Mouse (Mus musculus) ZHBTc4 (cell line): ENCODE results near the gene Tfap4.

ENCODE experiments used
- DNase-seq: peaks from one replicate; pipeline ENCODE4 v3.0.0-alpha.2; 2011; ENCODE audit warnings: low read depth, low spot score

Gene Tfap4

GRCm38 (mm10) chr16:4520673-4521072, 39.0 kb downstream of the Tfap4 start:
- DNase-seq: no peak

GRCm38 (mm10) chr16:4519825-4520224, 39.8 kb downstream of the Tfap4 start:
- no peak for DNase-seq

- DNase-seq: no peak
These were observed 40.5 kb downstream of the Tfap4 start for GRCm38 (mm10) chr16:4519157-4519556.

GRCm38 (mm10) chr16:4517906-4518305, 41.7 kb downstream of the Tfap4 start:
- DNase-seq: no peak

GRCm38 (mm10) chr16:4514383-4514782, 45.3 kb downstream of the Tfap4 start:
- no peak for DNase-seq

- DNase-seq: no peak
These were observed 46.8 kb downstream of the Tfap4 start for GRCm38 (mm10) chr16:4512661-4513438.

- no peak for DNase-seq
These were observed 48.3 kb downstream of the Tfap4 start for GRCm38 (mm10) chr16:4511371-4511770.

GRCm38 (mm10) chr16:4506181-4506580, 53.5 kb downstream of the Tfap4 start:
- no peak for DNase-seq

- no peak for DNase-seq
These were observed 56.2 kb downstream of the Tfap4 start for GRCm38 (mm10) chr16:4503495-4503894.

- no peak for DNase-seq
These were observed 57.1 kb downstream of the Tfap4 start for GRCm38 (mm10) chr16:4502568-4502967.

- no peak for DNase-seq
These were observed 58.0 kb downstream of the Tfap4 start for GRCm38 (mm10) chr16:4501703-4502102.

- no peak for DNase-seq
These were observed 58.9 kb downstream of the Tfap4 start for GRCm38 (mm10) chr16:4500598-4501385.

- DNase-seq: peak; percentile 78
These were observed 61.7 kb downstream of the Tfap4 start for GRCm38 (mm10) chr16:4497762-4498607.

- no peak for DNase-seq
These were observed 63.2 kb downstream of the Tfap4 start for GRCm38 (mm10) chr16:4496470-4496869.

- peak; percentile 24 for DNase-seq
These were observed 63.8 kb downstream of the Tfap4 start for GRCm38 (mm10) chr16:4495861-4496260.
